Mouse (Mus musculus): Measurements from ENCODE around the gene Jdp2.

- TF ChIP-seq POLR2A (IDR thresholded peaks at IDR 0.05; ENCODE audit: extremely low read depth, insufficient read depth, low read length) (no peak), CTCF (IDR thresholded peaks at IDR 0.05; ENCODE audit: low read depth, low read length) (no peak)
Measured at GRCm38 (mm10) chr12:85666112-85666511, 67.3 kb downstream of the Jdp2 start.

Data from liver, adult 2 months (tissue).